Mouse (Mus musculus): ENCODE measurements around the gene Sgo2b.
"Not testable (repeated sequence)": the region's sequence is repeated elsewhere in the genome, so short reads cannot be mapped to it uniquely, and the experiment has no call there.

The Sgo2b gene

DNA sequence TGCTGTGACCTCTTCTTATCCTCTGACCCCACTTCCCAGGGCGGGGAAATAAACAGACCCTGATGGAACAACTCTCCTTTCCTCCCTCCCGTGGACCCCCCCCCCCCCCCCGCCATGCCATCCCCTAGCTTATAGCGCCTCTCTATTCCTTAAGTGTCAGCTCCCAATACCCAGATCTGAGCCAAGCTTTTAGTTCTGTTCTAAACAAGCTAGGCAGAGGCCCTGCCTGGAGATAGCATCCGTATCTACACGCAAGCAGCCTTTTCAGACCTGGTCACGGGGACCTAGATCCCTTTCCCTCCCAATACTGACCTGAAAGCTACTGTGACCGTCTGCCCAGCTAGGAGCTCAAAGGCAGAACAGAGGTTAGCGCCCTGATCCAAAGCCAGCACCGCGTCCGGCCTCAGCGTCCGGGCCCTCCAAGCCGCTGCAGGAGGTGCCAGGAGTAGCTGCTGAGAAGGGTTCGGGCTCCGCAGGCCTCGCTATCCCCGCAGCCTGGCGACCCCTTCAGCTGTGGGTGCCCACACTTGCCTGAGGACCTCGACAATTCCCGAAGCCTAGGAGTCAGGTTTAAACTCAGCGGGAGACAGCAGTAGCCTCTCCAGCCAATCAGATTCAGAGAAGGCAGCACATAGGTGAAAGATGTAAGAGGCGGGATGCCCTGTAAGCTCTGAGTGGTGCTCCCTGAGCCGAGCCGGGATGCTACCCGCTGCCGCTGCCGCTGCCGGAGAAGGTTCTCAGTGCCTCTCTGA, at the start of gene Sgo2b:
Gene Sgo2b, minus strand, starts transcription at position 623 of the 752 bp plus-strand sequence.
- no peak for DNase-seq (ENCODE audit: low read depth in 1 of 2, low spot score in 2 of 2)

DNA sequence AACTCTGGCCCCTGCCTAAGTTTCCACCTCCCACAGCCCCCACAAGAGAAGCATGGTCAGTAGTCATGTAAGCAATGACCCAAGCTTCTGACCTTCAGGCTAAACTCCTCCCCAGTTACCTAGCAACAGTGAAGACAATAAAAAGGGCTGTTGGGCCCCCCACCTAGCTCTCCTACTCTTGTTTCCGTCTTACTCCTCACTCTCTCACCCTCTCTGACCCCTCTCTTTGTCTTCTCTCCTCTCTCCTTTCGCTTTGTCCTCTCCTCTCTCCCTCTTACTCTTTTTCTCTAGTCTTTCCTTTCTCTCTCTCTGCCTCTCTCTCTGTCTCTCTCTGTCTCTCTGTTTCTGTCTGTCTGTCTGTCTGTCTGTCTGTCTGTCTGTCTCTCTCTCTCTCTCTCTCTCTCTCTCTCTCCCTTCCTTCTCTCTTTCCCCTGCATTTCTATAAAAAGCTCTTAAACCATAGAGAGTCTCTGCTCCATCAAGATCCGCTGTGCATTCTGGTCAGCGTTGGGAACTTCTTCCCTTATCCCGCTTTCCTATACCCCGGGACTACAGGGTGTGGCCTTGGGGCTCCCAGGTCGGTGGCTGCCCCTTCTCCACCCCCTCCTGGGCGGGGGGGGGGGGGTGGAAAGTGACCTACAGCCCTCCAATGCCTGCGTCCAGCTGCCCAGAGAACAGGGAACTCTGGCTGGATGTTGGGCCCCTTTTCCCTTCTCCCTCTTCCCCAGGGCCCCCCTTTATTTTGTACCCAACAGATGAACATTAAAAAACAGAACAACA, 18.8 kb upstream of the Sgo2b start:
- not testable (repeated sequence) for DNase-seq (ENCODE audit: low read depth in 1 of 2, low spot score in 2 of 2)

DNA sequence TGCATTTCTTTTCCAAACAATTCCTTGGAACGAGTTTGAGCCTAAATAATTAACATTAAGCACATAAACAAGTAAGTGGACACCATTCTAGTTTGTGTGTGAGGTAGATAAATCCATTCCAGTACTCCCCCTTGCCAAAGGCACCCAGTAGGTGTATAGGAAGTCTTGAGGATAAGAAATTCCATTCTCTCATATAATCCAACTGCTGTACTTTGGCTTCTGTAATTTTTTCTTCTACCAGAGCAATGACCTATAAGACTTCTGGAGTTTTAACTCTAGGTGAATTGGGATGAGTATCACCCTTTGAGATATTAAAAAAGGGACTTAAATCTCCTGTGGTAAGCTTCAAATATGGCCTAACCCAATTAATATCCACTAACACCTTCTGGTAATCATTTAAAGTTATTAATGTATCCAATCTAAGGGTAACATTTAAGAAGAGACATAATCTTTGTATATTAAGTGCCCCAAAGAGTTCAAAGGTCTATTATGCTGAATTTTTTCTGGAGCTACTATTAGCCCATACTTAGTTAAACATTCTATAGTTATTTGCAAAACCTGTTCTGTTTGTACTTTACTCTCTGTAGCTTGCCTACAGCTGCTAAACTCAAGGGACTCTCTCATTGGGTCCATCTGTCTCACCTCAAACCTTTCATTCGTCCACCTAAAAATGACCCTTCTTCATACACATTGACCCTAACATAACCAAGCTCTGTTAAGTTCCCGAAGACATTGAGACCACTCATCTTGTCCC, 9.2 kb upstream of the Sgo2b start:
- DNase-seq (ENCODE audit: low read depth in 1 of 2, low spot score in 2 of 2): no peak

DNA sequence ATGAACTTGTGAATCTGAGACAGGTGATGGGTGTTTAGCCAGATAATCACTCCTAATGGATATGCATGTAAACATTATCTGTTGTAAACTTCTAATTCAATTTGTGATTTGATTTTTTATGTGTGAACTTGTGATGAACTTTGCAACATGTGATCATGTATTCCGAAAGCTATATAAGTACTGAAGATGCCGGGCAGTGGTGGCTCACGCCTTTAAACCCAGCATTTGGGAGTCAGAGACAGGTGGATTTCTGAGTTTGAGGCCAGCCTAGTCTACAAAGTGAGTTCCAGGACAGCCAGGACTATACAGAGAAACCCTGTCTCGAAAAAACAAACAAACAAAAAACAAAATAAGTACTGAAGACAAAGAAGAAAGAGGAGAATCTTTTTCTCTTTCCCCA, 1.8 kb upstream of the Sgo2b start:
- DNase-seq (ENCODE audit: low read depth in 1 of 2, low spot score in 2 of 2): not testable (repeated sequence)

DNA sequence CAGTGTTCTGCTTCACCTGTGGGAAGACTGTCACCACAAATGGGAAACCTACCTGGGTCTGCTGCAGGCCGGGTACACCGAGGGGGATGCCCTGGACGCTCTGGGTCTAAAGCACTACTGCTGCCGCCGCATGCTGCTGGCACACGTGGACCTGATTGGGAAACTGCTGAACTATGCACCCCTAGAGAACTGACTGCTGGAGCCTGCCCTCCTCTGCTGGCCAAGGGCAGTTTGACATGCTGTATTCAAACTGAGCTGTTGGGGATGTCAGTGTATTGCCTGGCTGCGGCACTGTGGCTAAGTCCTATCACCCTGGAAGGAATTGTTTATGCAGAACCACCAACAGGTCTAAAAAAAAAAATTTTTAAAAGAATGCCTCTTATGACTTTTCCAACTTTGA, 18.9 kb downstream of the Sgo2b start:
- no peak for DNase-seq (ENCODE audit: low read depth in 1 of 2, low spot score in 2 of 2)

DNA sequence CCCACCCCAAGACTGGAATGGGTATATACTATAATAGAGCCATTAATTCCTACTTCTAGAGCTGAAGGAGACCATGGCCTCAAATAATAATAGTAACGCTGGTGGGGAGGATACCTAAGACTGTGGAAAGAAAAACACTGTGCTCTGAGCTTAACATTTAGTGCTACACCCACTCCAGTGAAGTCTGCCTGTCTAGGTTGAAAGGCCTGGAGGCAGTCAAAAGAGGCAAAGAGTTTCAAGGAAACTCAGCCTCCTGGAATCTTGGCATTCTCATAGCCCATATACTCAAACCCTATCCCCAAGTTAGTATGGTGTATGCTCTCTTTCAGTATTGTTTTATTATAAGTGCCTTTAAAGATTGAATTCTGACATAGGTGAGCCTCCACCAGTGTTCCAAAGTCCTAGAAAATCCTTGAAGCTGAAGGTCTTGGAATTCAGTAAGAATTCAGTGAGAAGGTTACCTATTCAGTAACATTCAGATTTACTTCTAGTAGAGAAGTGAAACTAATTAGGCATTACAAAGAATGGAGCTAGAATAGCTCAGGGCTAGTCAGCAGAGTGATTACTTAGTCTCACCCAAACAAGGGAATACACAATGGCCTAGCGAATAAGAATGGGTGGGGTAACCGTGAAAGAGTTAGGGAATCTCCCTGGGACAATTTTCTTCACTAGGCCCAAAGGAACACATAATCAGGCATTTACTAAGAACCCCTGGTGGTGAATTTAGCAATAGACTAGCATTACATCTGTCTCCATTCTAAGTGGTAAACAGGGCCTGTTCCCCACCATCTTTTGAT, 22.5 kb downstream of the Sgo2b start:
- DNase-seq (ENCODE audit: low read depth in 1 of 2, low spot score in 2 of 2): no peak

DNA sequence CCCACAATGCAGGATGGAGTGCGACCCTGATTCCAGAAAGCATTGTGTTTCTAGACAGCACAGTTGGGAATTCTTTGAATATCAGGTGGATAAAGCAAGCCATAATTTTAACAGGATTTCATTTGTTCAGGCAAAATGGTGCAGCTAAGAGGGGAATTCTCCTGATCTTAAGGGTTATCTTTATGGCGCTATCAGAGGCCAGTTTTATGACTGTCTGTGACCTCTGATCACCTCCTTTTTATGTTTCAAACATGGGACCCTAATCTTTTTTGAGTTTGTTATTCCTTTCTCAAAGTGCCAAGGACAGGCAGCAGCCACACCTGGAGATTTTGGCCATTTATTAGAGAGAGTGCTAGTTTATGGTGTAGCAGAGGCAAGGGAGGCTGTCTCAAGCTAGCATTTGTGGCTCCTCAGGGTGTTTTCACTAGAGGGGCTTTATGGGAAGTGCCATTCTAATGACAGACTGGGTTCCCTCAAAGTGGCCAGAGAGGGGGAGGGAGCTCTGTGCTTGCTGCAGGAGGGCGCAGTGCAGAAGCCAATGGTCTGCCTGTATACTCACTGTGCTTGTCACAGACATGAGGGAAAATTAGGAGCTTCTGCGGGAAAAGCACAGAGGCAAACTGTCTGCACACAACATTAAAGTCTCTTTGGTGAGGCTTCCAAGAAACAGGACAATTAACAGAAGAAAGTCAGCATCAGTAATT, 30.6 kb downstream of the Sgo2b start:
- DNase-seq (ENCODE audit: low read depth in 1 of 2, low spot score in 2 of 2): no peak

DNA sequence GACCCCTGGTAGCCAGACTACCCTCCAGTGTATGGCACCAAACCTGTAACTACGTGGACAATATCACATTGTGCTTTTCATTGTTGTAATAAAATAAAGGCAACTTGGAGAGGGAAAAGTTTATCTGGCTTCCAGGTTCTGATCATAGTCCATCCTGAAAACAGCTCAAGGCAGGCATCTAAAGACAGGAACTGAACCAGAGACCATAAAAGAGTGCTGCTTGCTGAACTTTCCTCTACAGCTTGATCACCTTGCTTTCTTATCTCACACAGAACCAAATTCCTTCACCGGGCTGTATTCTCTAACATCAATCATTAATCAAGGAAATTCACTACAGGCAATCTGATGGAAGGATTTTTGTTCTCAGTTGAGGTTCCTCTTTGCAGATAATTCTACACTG, 57.0 kb downstream of the Sgo2b start:
- DNase-seq (ENCODE audit: low read depth in 1 of 2, low spot score in 2 of 2): no peak

DNA sequence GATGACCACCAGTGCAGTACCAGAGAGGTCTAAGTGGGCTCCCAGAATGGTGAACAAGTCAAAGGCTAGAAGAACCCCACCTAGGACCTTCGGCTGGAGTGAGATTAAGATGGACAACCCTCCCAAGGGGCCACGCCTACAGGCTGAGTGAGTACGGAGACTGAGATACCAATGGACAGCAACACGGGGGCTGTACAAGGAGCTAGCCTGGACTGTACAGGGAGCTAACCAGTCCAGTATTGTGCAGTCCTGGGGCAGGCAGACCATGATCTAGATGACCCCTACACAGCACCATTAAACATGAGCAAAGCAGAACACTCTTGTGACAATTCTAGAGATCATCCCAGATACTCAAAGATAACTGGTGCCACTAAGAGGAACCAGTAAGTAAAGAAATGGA, 73.7 kb downstream of the Sgo2b start:
- no peak for DNase-seq (ENCODE audit: low read depth in 1 of 2, low spot score in 2 of 2)

DNA sequence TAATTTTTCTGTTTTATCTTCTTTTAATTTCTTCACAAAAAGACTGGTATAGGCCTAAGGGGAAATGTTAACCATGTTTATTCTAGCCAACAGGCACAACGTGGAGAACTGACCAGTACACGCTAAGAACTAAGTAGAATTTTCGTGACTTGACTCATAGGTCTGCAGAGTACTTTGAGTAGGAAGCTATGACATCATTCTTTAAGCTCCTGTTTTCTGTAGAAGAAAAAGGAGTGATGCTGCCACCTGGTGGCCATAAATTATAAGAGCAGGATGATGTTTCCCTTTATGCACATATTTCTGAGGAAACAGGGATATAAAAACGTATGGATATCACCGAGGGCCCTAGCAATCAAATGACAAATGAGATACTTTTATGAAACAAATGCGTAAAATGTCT, 74.7 kb downstream of the Sgo2b start:
- DNase-seq (ENCODE audit: low read depth in 1 of 2, low spot score in 2 of 2): no peak

DNA sequence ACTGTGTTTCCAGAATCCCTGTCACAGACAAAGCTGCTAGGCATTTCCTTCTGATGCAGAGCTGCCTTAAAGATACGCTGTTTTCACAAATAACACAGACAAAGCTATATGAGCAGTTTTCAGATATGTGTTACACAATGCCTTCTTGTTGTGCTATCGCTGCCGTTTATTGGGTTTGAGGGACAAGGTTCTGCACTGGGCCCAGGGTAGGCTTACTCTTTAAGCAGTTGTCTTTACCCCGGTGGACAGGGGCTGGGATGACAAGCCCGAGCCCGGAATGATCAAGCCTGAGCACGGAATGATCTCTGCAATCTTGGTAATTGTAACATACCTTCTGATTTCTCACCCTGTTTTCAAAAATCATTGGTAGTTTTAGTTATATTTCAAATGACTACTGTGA, 75.1 kb downstream of the Sgo2b start:
- DNase-seq (ENCODE audit: low read depth in 1 of 2, low spot score in 2 of 2): no peak

All from monocyte, adult 2 months (primary cell).